Mouse (Mus musculus): Measurements from ENCODE around the gene Gale. TPM values are rescaled to one million over a fixed set of nuclear protein-coding genes. Genes with fewer than 3 reads are reported as not detected.

Gene Gale
- 8.0 and 10.3 TPM in 2 replicates for total RNA-seq (2017)

- peak; percentile 89 for ATAC-seq (ENCODE audit: extremely low read depth, insufficient number of reproducible peaks, low FRiP score, poor library complexity, severe bottlenecking)
Measured at GRCm38 (mm10) chr4:135963457-135964193, at the start of gene Gale. Gene Gale (plus strand): TSS chr4:135963727.

- peak; percentile 27; the same call in 1 of the 2 replicates for ATAC-seq (ENCODE audit: extremely low read depth, insufficient number of reproducible peaks, low FRiP score, poor library complexity, severe bottlenecking)
Measured at GRCm38 (mm10) chr4:135918635-135919279, 44.8 kb upstream of the Gale start.

GRCm38 (mm10) chr4:135919280-135919639 lies 44.3 kb upstream of the Gale start:
- ATAC-seq (ENCODE audit: extremely low read depth, insufficient number of reproducible peaks, low FRiP score, poor library complexity, severe bottlenecking): no peak

- peak; percentile 90 for ATAC-seq (ENCODE audit: extremely low read depth, insufficient number of reproducible peaks, low FRiP score, poor library complexity, severe bottlenecking)
Measured at GRCm38 (mm10) chr4:135920304-135921241, 43.0 kb upstream of the Gale start, which contains the start of gene Fuca1. Gene Fuca1 (plus strand): TSS chr4:135920735.

GRCm38 (mm10) chr4:135921257-135922120 lies 42.0 kb upstream of the Gale start:
- ATAC-seq (ENCODE audit: extremely low read depth, insufficient number of reproducible peaks, low FRiP score, poor library complexity, severe bottlenecking): no peak

GRCm38 (mm10) chr4:135922190-135922589 lies 41.3 kb upstream of the Gale start:
- no peak for ATAC-seq (ENCODE audit: extremely low read depth, insufficient number of reproducible peaks, low FRiP score, poor library complexity, severe bottlenecking)

GRCm38 (mm10) chr4:135924418-135924817 lies 39.1 kb upstream of the Gale start:
- ATAC-seq (ENCODE audit: extremely low read depth, insufficient number of reproducible peaks, low FRiP score, poor library complexity, severe bottlenecking): no peak

- ATAC-seq (ENCODE audit: extremely low read depth, insufficient number of reproducible peaks, low FRiP score, poor library complexity, severe bottlenecking): no peak
Measured at GRCm38 (mm10) chr4:135925341-135925740, 38.2 kb upstream of the Gale start.

GRCm38 (mm10) chr4:135926195-135926808 lies 37.2 kb upstream of the Gale start:
- ATAC-seq (ENCODE audit: extremely low read depth, insufficient number of reproducible peaks, low FRiP score, poor library complexity, severe bottlenecking): no peak

- no peak for ATAC-seq (ENCODE audit: extremely low read depth, insufficient number of reproducible peaks, low FRiP score, poor library complexity, severe bottlenecking)
Measured at GRCm38 (mm10) chr4:135926861-135927260, 36.7 kb upstream of the Gale start.

GRCm38 (mm10) chr4:135928376-135928775 lies 35.2 kb upstream of the Gale start:
- no peak for ATAC-seq (ENCODE audit: extremely low read depth, insufficient number of reproducible peaks, low FRiP score, poor library complexity, severe bottlenecking)

GRCm38 (mm10) chr4:135929405-135929804 lies 34.1 kb upstream of the Gale start:
- no peak for ATAC-seq (ENCODE audit: extremely low read depth, insufficient number of reproducible peaks, low FRiP score, poor library complexity, severe bottlenecking)

GRCm38 (mm10) chr4:135929828-135930227 lies 33.7 kb upstream of the Gale start:
- no peak for ATAC-seq (ENCODE audit: extremely low read depth, insufficient number of reproducible peaks, low FRiP score, poor library complexity, severe bottlenecking)

- ATAC-seq (ENCODE audit: extremely low read depth, insufficient number of reproducible peaks, low FRiP score, poor library complexity, severe bottlenecking): no peak
Measured at GRCm38 (mm10) chr4:135930239-135930638, 33.3 kb upstream of the Gale start.

GRCm38 (mm10) chr4:135931832-135932231 lies 31.7 kb upstream of the Gale start:
- peak; percentile 80; the same call in 1 of the 2 replicates for ATAC-seq (ENCODE audit: extremely low read depth, insufficient number of reproducible peaks, low FRiP score, poor library complexity, severe bottlenecking)

GRCm38 (mm10) chr4:135934708-135935500 lies 28.6 kb upstream of the Gale start:
- ATAC-seq (ENCODE audit: extremely low read depth, insufficient number of reproducible peaks, low FRiP score, poor library complexity, severe bottlenecking): no peak

- ATAC-seq (ENCODE audit: extremely low read depth, insufficient number of reproducible peaks, low FRiP score, poor library complexity, severe bottlenecking): no peak
Measured at GRCm38 (mm10) chr4:135935502-135935901, 28.0 kb upstream of the Gale start.
